Mouse (Mus musculus): ENCODE results near the gene Syap1. TPM values are rescaled to one million over a fixed set of nuclear protein-coding genes. Genes with fewer than 3 reads are reported as not detected.

Gene Syap1
- polyA plus RNA-seq, 1 experiment from 2014 or later = 20.5 TPM

DNA sequence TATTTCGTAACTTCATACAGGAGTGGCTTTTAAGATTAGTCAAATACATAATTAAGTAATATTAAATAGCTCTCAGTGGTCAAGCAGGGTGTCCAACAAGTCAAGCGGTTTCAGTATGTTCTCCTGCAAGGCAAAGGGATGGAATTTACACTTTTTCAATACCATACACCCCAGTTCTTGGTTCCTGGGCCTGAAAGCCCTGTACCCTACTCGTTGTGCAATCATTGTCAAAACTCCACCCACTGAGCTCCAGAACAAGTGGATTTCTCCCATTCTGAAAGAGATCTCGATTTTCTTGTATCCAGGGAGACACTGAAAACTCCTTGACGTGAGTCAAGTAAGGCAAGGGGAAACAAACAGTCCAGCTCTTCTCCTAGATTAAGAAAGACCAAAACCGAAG is 60.2 kb downstream of the Syap1 start:
- WGBS (ENCODE audit: insufficient replicate concordance) = 36% methylated on average over 6 of the region's 6 CpGs
- peak overlapping the region; percentile 84 for H3K4me2 ChIP-seq (ENCODE audit: low read depth, low read length)
- no peaks in the 10 kb centered on the region for H3K27me3 ChIP-seq (ENCODE audit: insufficient read depth, low read length)
- peak overlapping the region; percentile 70 for H3K4me3 ChIP-seq (ENCODE audit: low read depth, low read length)
- TF ChIP-seq EP300 (IDR thresholded peaks at IDR 0.05; ENCODE audit: low read depth) (no peak), CTCF (IDR thresholded peaks at IDR 0.05; ENCODE audit: low read depth) (no peak)
- no peaks in the 10 kb centered on the region for H3K9me3 ChIP-seq (ENCODE audit: low read length)
- H3K9ac ChIP-seq (replicated peaks) = peak overlapping the region; percentile 68
- no peak for ATAC-seq
- no peaks in the 10 kb centered on the region for H3K36me3 ChIP-seq (replicated peaks; ENCODE audit: insufficient read depth, low read length)
- H3K27ac ChIP-seq (ENCODE audit: low read depth) = peak overlapping the region; percentile 73
- DNase-seq = peak; percentile 12
- H3K4me1 ChIP-seq (ENCODE audit: insufficient read depth) = no peaks in the 10 kb centered on the region

MicroRNAs encoded within 50 kb of the gene (microRNA counts, 519-probe panel; counts per million panel counts)
- microRNA mmu-miR-3473 = not detected

Small RNA genes lying within 50 kb of the gene (microRNA-seq; reads per million reads assigned to microRNA genes)
- gene Mir3473a = not detected

Other genes starting within 250 kb of the Syap1 start
- 0.90 and 1.1 TPM in 2 replicates for gene Reps2, start 244.8 kb downstream of the Syap1 start, polyA plus RNA-seq (2015; fragmentation: Nextera tagmentation; extraction: Ambion mirVana)
- gene Rbbp7, start 128.0 kb downstream of the Syap1 start, polyA plus RNA-seq (2015; fragmentation: Nextera tagmentation; extraction: Ambion mirVana) = 194 and 217 TPM in 2 replicates
- 7.4 and 7.6 TPM in 2 replicates for gene Txlng, start 59.0 kb downstream of the Syap1 start, polyA plus RNA-seq (2015; fragmentation: Nextera tagmentation; extraction: Ambion mirVana)
- 49.5 and 54.8 TPM in 2 replicates for gene Ctps2, start 12.8 kb upstream of the Syap1 start, polyA plus RNA-seq (2015; fragmentation: Nextera tagmentation; extraction: Ambion mirVana)
- 10.9 and 12.5 TPM in 2 replicates for gene S100g, start 76.2 kb upstream of the Syap1 start, polyA plus RNA-seq (2015; fragmentation: Nextera tagmentation; extraction: Ambion mirVana)